Mouse (Mus musculus) lung, adult 2 months (tissue): Measurements from ENCODE around the gene Maged1.

Source experiments
- CTCF ChIP-seq: fragments of 200-500 bp; IDR thresholded peaks from 2 replicates; pipeline ENCODE4 v1.5.1; 2011; ENCODE audit warnings: mild to moderate bottlenecking, low read length, control low read depth; ENCODE audit not compliant: insufficient read depth
- POLR2A ChIP-seq: fragments of 200-500 bp; IDR thresholded peaks from 2 replicates; pipeline ENCODE4 v1.6.1; 2011; ENCODE audit warnings: low read depth, mild to moderate bottlenecking, control low read depth, low read length, borderline replicate concordance; ENCODE audit errors: extremely low read depth

GRCm38 (mm10) chrX:94534346-94534745 is 7.6 kb downstream of the Maged1 start:
- TF ChIP-seq POLR2A (no peak), CTCF (no peak)
